In genomic region chr1:41395081-41395480, GRCm38 (mm10) we compare ENCODE assay signal across 23 mouse cellular contexts.
DNase-seq lines count a peak whose midpoint lies in the region; ATAC-seq and TF ChIP-seq lines count a peak whose summit lies in the region.
"Had no signal": no experiment of that assay in that cellular context is flagged by ENCODE, and none has a peak within 500 bp of the region (broad histone marks: within the 10 kb centered on the region; RNA-seq: fewer than 3 reads in every experiment).

No protein-coding gene starts in this region.

- H3K36me3 ChIP-seq in lung, embryonic 14.5 days (ENCODE audit: insufficient read depth) = no peaks in the 10 kb centered on the region
- no peaks in the 10 kb centered on the region for H3K36me3 ChIP-seq in midbrain, embryonic 13.5 days
- H3K36me3 ChIP-seq: embryonic facial prominence, embryonic 12.5 days; embryonic facial prominence, embryonic 15.5 days; hindbrain, embryonic 12.5 days; hindbrain, embryonic 15.5 days had no signal

- no peak for TF ChIP-seq CTCF in lung, embryonic 14.5 days (IDR thresholded peaks at IDR 0.05; ENCODE audit: low read depth)

- H3K4me2 ChIP-seq in lung, embryonic 14.5 days = no peak overlapping the region
- H3K4me2 ChIP-seq in midbrain, embryonic 13.5 days (replicated peaks) = no peak overlapping the region
- H3K4me2 ChIP-seq: embryonic facial prominence, embryonic 12.5 days; embryonic facial prominence, embryonic 15.5 days; heart, embryonic 11.5 days; hindbrain, embryonic 12.5 days; hindbrain, embryonic 15.5 days had no signal

- ATAC-seq in lung, embryonic 14.5 days (ENCODE audit: insufficient read depth) = no peak
- no peak for ATAC-seq in midbrain, embryonic 13.5 days
- ATAC-seq: CD4-positive, CD25-positive, alpha-beta regulatory T cell, adult 4 months; forebrain, embryonic 14.5 days; Patski had no signal

- no peak overlapping the region for H3K27ac ChIP-seq in lung, embryonic 14.5 days (ENCODE audit: low read depth)
- no peak overlapping the region for H3K27ac ChIP-seq in midbrain, embryonic 13.5 days
- H3K27ac ChIP-seq: embryonic facial prominence, embryonic 12.5 days; embryonic facial prominence, embryonic 15.5 days; heart, adult 2 months; hindbrain, embryonic 12.5 days; hindbrain, embryonic 15.5 days had no signal

- peak; percentile 38 for DNase-seq in adrenal gland, adult 2 months
- no peak for DNase-seq in adrenal gland, postnatal 4 days (ENCODE audit: low spot score in 2 of 2)
- DNase-seq in lung, embryonic 14.5 days = peak; percentile 20
- DNase-seq in lung, postnatal 25 days (ENCODE audit: low spot score) = no peak
- DNase-seq in 3T3-L1 (ENCODE audit: low read depth, low spot score) (peak; percentile 15), NIH3T3 (ENCODE audit: low read depth) (peak; percentile 39)
- DNase-seq: adrenal gland, postnatal 25 days; cerebellum, adult 11 months; cerebellum, adult 2 months; cerebellum, adult 9-11 months; cerebellum, postnatal 25 days; gastrocnemius, postnatal 25 days; heart, adult 2 months; kidney, adult 11 months had no signal

- H3K4me1 ChIP-seq in lung, embryonic 14.5 days (ENCODE audit: insufficient read depth) = peaks cover 8% of the 10 kb centered on the region; the same call in 1 of the 2 replicates
- peaks cover 12% of the 10 kb centered on the region for H3K4me1 ChIP-seq in midbrain, embryonic 13.5 days (replicated peaks)
- H3K4me1 ChIP-seq: embryonic facial prominence, embryonic 15.5 days had no signal

- no peaks in the 10 kb centered on the region for H3K9me3 ChIP-seq in lung, embryonic 14.5 days (ENCODE audit: low read depth, low read length)
- H3K9me3 ChIP-seq in midbrain, embryonic 13.5 days = no peaks in the 10 kb centered on the region
- H3K9me3 ChIP-seq: embryonic facial prominence, embryonic 12.5 days; embryonic facial prominence, embryonic 15.5 days; hindbrain, embryonic 12.5 days; hindbrain, embryonic 15.5 days had no signal

- H3K27me3 ChIP-seq in lung, embryonic 14.5 days (ENCODE audit: insufficient read depth, low read length) = no peaks in the 10 kb centered on the region
- H3K27me3 ChIP-seq in midbrain, embryonic 13.5 days = no peaks in the 10 kb centered on the region
- H3K27me3 ChIP-seq: embryonic facial prominence, embryonic 12.5 days; embryonic facial prominence, embryonic 15.5 days; hindbrain, embryonic 12.5 days; hindbrain, embryonic 15.5 days; Patski had no signal

- no peak overlapping the region for H3K4me3 ChIP-seq in lung, embryonic 14.5 days (ENCODE audit: low read depth, low read length)
- H3K4me3 ChIP-seq in midbrain, embryonic 13.5 days (replicated peaks) = no peak overlapping the region
- H3K4me3 ChIP-seq: embryonic facial prominence, embryonic 12.5 days; embryonic facial prominence, embryonic 15.5 days; heart, adult 2 months; hindbrain, embryonic 12.5 days; hindbrain, embryonic 15.5 days had no signal

- H3K9ac ChIP-seq in lung, embryonic 14.5 days = no peak overlapping the region
- no peak overlapping the region for H3K9ac ChIP-seq in midbrain, embryonic 13.5 days (replicated peaks)
- H3K9ac ChIP-seq: embryonic facial prominence, embryonic 12.5 days; embryonic facial prominence, embryonic 15.5 days; hindbrain, embryonic 12.5 days; hindbrain, embryonic 15.5 days had no signal

- WGBS in lung, embryonic 14.5 days = 74% methylated on average over 3 of the region's 3 CpGs
- WGBS in midbrain, embryonic 13.5 days = 89% methylated on average over 3 of the region's 3 CpGs

Comparison
In these comparisons a context has a peak if more than half of its experiments do, and no peak if none do; other contexts are left out.
1. DNase-seq: peak in adrenal gland, adult 2 months (single experiment), lung, embryonic 14.5 days (single experiment), 3T3-L1 (single experiment) and NIH3T3 (single experiment); none in adrenal gland, postnatal 4 days (0 of 2) and lung, postnatal 25 days (single experiment).